Mouse (Mus musculus): ENCODE measurements around the gene 4932411N23Rik.
"Not testable (repeated sequence)": the region's sequence is repeated elsewhere in the genome, so short reads cannot be mapped to it uniquely, and the experiment has no call there.

The 4932411N23Rik gene

GRCm38 (mm10) chrX:126815768-126816167 is at the start of gene 4932411N23Rik:
Gene 4932411N23Rik (minus strand): TSS chrX:126815868.
- no peak for ATAC-seq (ENCODE audit: insufficient number of reproducible peaks, low FRiP score, low TSS enrichment)

GRCm38 (mm10) chrX:126779895-126780294 is 35.8 kb downstream of the 4932411N23Rik start:
- ATAC-seq (ENCODE audit: insufficient number of reproducible peaks, low FRiP score, low TSS enrichment), result no peak

GRCm38 (mm10) chrX:126777643-126778042 is 38.0 kb downstream of the 4932411N23Rik start:
- not testable (repeated sequence) for ATAC-seq (ENCODE audit: insufficient number of reproducible peaks, low FRiP score, low TSS enrichment)

- ATAC-seq (ENCODE audit: insufficient number of reproducible peaks, low FRiP score, low TSS enrichment), result not testable (repeated sequence)
Observed at GRCm38 (mm10) chrX:126774846-126775245, 40.8 kb downstream of the 4932411N23Rik start.

- ATAC-seq (ENCODE audit: insufficient number of reproducible peaks, low FRiP score, low TSS enrichment), result not testable (repeated sequence)
Observed at GRCm38 (mm10) chrX:126773511-126773910, 42.2 kb downstream of the 4932411N23Rik start.

Measured in cerebellum, adult (tissue).